Mouse (Mus musculus) heart, adult 8-10 months (tissue): Measurements from ENCODE around the gene Tbc1d16. TPM values are rescaled to one million over a fixed set of nuclear protein-coding genes. Genes with fewer than 3 reads are reported as not detected.

Experiments
- DNase-seq: peaks from one replicate; pipeline ENCODE4 v3.0.0; 2022; ENCODE audit warnings: low spot score
- total RNA-seq, 4 experiments: library from RNA; stranded (reverse); gene quantifications; 2 replicates each; pipeline ENCODE4 v1.2.4; 2022

Gene Tbc1d16
- total RNA-seq, 4 experiments from 2014 or later = 60.3 to 72.2 (median 64.4) TPM

- no peak for DNase-seq
These were observed 50.0 kb downstream of the Tbc1d16 start for GRCm38 (mm10) chr11:119178317-119178716.

GRCm38 (mm10) chr11:119176389-119177179 lies 51.7 kb downstream of the Tbc1d16 start:
- DNase-seq = no peak

GRCm38 (mm10) chr11:119171588-119171987 lies 56.7 kb downstream of the Tbc1d16 start:
- DNase-seq = no peak

- DNase-seq = no peak
These were observed 59.4 kb downstream of the Tbc1d16 start for GRCm38 (mm10) chr11:119168851-119169250.

GRCm38 (mm10) chr11:119165995-119166394 lies 62.3 kb downstream of the Tbc1d16 start:
- no peak for DNase-seq

GRCm38 (mm10) chr11:119164375-119164774 lies 63.9 kb downstream of the Tbc1d16 start:
- DNase-seq = no peak

- no peak for DNase-seq
These were observed 64.6 kb downstream of the Tbc1d16 start for GRCm38 (mm10) chr11:119163734-119163992.

- DNase-seq = no peak
These were observed 65.2 kb downstream of the Tbc1d16 start for GRCm38 (mm10) chr11:119162959-119163733.

GRCm38 (mm10) chr11:119161665-119162064 lies 66.6 kb downstream of the Tbc1d16 start:
- DNase-seq = no peak

GRCm38 (mm10) chr11:119160050-119160449 lies 68.2 kb downstream of the Tbc1d16 start:
- no peak for DNase-seq

GRCm38 (mm10) chr11:119159496-119159895 lies 68.8 kb downstream of the Tbc1d16 start:
- peak; percentile 13 for DNase-seq

GRCm38 (mm10) chr11:119157377-119158189 lies 70.7 kb downstream of the Tbc1d16 start:
- DNase-seq = no peak

GRCm38 (mm10) chr11:119156481-119157254 lies 71.6 kb downstream of the Tbc1d16 start:
- DNase-seq = no peak

GRCm38 (mm10) chr11:119155638-119156480 lies 72.4 kb downstream of the Tbc1d16 start:
- DNase-seq = no peak

- DNase-seq = no peak
These were observed 75.9 kb downstream of the Tbc1d16 start for GRCm38 (mm10) chr11:119152321-119152831.

GRCm38 (mm10) chr11:119151073-119151607 lies 77.2 kb downstream of the Tbc1d16 start:
- DNase-seq = no peak

- no peak for DNase-seq
These were observed 77.9 kb downstream of the Tbc1d16 start for GRCm38 (mm10) chr11:119150442-119150841.

- DNase-seq = no peak
These were observed 79.5 kb downstream of the Tbc1d16 start for GRCm38 (mm10) chr11:119148829-119149228.

GRCm38 (mm10) chr11:119147153-119147552 lies 81.1 kb downstream of the Tbc1d16 start:
- no peak for DNase-seq

- no peak for DNase-seq
These were observed 82.2 kb downstream of the Tbc1d16 start for GRCm38 (mm10) chr11:119146140-119146539.
